Mouse (Mus musculus) liver, embryonic 16.5 days (tissue): ENCODE measurements around the gene Nol6. TPM values are rescaled to one million over a fixed set of nuclear protein-coding genes. Genes with fewer than 3 reads are reported as not detected.

ENCODE experiments used
- ATAC-seq: fragments of 200-750 bp; cut with Nextera tagmentation; 2 replicates; pipeline ENCODE4 v1.8.0; 2017; ENCODE audit warnings: low read depth, mild to moderate bottlenecking, moderate number of reproducible peaks, moderate library complexity
- H3K27ac ChIP-seq: fragments of 300-500 bp; sonication (generic); 2 replicates; pipeline ENCODE4 v1.5.1; 2014; ENCODE audit warnings: mild to moderate bottlenecking, low read length
- H3K27me3 ChIP-seq: fragments of 300-500 bp; sonication (generic); 2 replicates; pipeline ENCODE4 v1.6.1; 2014; ENCODE audit warnings: low read depth, low read length, mixed read lengths; ENCODE audit not compliant: control insufficient read depth, insufficient read depth
- H3K36me3 ChIP-seq: fragments of 300-500 bp; sonication (generic); 2 replicates; pipeline ENCODE4 v1.6.1; 2014; ENCODE audit warnings: mild to moderate bottlenecking; ENCODE audit not compliant: control insufficient read depth, insufficient read depth
- H3K4me1 ChIP-seq: fragments of 300-500 bp; sonication (generic); 2 replicates; pipeline ENCODE4 v1.6.1; 2014; ENCODE audit warnings: low read depth, low read length, mixed read lengths; ENCODE audit not compliant: control insufficient read depth
- H3K4me2 ChIP-seq: fragments of 300-500 bp; sonication (generic); 2 replicates; pipeline ENCODE4 v1.6.1; 2014; ENCODE audit warnings: low read depth, low read length, mixed read lengths
- H3K4me3 ChIP-seq: fragments of 300-500 bp; sonication (generic); 2 replicates; pipeline ENCODE4 v1.5.1; 2014; ENCODE audit warnings: low read depth, mild to moderate bottlenecking, low read length
- H3K9ac ChIP-seq: fragments of 300-500 bp; sonication (generic); 2 replicates; pipeline ENCODE4 v1.6.1; 2014; ENCODE audit warnings: low read depth, low read length
- H3K9me3 ChIP-seq: fragments of 300-500 bp; sonication (generic); replicated peaks from 2 replicates; pipeline ENCODE4 v1.6.1; 2016; ENCODE audit warnings: low read length; ENCODE audit not compliant: control insufficient read depth
- WGBS: fragments of 180-500 bp; shearing (Covaris S2); extraction: QIAGEN DNeasy Blood & Tissue Kit; methylation state at CpG from one replicate; pipeline ENCODE4 v1.1.7; 2014; ENCODE audit not compliant: insufficient replicate concordance; 5-methylcytosine and 5-hydroxymethylcytosine counted together
- polyA plus RNA-seq: library from polyadenylated mRNA; unstranded; fragments of >200 nt; fragmentation: Nextera tagmentation; extraction: Ambion mirVana; gene quantifications from 2 replicates; pipeline ENCODE4 v1.2.1, GENCODE M21; 2015

Nol6 gene
- polyA plus RNA-seq = 8.5 and 10.1 TPM in 2 replicates

DNA sequence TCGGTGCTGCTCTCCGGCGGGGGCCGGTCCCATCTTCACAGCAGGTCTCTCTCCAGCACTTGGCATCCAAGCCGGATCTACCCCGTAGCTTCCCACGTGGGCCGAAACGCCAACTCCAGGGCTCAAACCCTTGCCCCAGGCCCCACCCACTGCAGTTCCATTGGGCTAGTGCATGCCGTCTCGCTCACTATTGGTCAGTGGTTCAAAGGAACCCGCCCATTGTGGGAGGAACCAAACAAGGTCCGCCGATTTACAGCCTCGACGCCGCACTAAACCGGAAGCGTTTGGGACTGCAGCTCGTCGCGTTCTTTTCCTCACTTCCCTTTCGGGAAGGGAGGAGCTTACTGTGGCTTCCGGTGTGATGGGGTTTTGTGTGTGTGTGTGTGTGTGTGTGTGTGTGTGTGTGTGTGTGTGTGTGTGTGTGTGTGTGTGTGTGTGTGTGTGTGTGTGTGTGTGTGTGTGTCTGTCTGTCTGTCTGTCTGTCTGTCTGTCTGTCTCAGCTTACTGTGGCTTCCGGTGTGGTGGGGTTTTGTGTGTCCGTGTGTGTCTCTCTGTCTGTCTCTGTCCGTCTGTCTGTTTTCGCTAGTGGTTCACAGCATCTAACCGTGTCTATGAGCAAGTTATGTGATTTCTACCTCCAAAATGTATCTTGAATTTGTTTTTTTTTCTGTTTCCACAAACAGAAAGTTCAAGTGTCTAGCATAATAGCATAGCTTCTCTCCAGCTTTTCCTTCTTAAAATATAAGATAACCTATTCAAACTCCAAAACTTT is at the start of gene Nol6:
Gene Nol6, minus strand, starts transcription at position 276 of the 772 bp plus-strand sequence.
- Histone ChIP-seq H3K36me3 (peaks cover 16% of the 10 kb centered on the region), H3K4me3 (peak within 1 kb of the TSS; percentile 77), H3K4me1 (peaks cover 11% of the 10 kb centered on the region), H3K4me2 (peak within 1 kb of the TSS; percentile 94), H3K27ac (0 out of 2 replicates have a peak within 1 kb of the TSS, but pooled peaks have one; percentile 41), H3K27me3 (no peaks in the 10 kb centered on the region), H3K9me3 (no peaks in the 10 kb centered on the region), H3K9ac (peak within 1 kb of the TSS; percentile 59)
- ATAC-seq = peak; percentile 100
- under 1% methylated on average over 29 of the region's 29 CpGs for whole genome bisulfite sequencing

GRCm38 (mm10) chr4:41170970-41171369 is 46.7 kb upstream of the Nol6 start:
- no peak for ATAC-seq
- H3K27me3 ChIP-seq = no peaks in the 10 kb centered on the region
- H3K4me1 ChIP-seq = peaks cover 3% of the 10 kb centered on the region
- H3K4me3 ChIP-seq = no peak overlapping the region
- H3K4me2 ChIP-seq = no peak overlapping the region
- H3K27ac ChIP-seq = no peak overlapping the region
- WGBS = 80% methylated on average over 2 of the region's 2 CpGs
- no peaks in the 10 kb centered on the region for H3K9me3 ChIP-seq
- H3K9ac ChIP-seq = no peak overlapping the region
- H3K36me3 ChIP-seq = peaks cover 2% of the 10 kb centered on the region; the same call in 1 of the 2 replicates

- Histone ChIP-seq H3K27ac (peak overlapping the region; percentile 71), H3K36me3 (no peaks in the 10 kb centered on the region; the same call in 1 of the 2 replicates), H3K4me1 (peaks cover 25% of the 10 kb centered on the region), H3K27me3 (no peaks in the 10 kb centered on the region), H3K4me2 (peak overlapping the region; percentile 18; the same call in 1 of the 2 replicates), H3K4me3 (no peak overlapping the region), H3K9me3 (no peaks in the 10 kb centered on the region), H3K9ac (0 out of 2 replicates have a peak overlapping the region, but pooled peaks have one; percentile 12)
- WGBS = 50% methylated on average over 6 of the region's 6 CpGs
- peak; percentile 58; the same call in 1 of the 2 replicates for ATAC-seq
Observed at GRCm38 (mm10) chr4:41165693-41166475, 41.6 kb upstream of the Nol6 start.

DNA sequence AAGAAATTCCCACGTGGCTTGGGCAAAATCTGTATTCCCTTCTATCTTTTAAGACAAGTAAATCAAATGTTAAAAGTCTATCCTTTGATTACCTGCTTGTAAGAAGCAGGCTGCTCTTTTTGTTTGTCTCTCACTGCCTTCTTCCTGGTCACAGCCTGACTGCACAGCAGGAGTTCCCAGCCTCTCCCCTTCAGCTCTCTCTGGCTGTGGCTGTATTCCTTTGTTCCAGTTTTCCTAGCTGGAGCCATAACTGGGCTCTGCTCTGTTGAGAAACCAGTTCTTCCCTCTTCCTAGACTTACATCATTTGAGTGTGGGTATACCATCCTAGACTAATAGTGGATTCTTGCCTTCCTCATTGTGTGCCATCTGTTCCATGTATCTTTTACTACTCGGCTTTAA is 40.7 kb upstream of the Nol6 start:
- Histone ChIP-seq H3K9me3 (no peaks in the 10 kb centered on the region), H3K27me3 (no peaks in the 10 kb centered on the region), H3K4me3 (no peak overlapping the region), H3K9ac (no peak overlapping the region), H3K4me2 (no peak overlapping the region), H3K4me1 (peaks cover 33% of the 10 kb centered on the region), H3K27ac (peak overlapping the region; percentile 71), H3K36me3 (no peaks in the 10 kb centered on the region; the same call in 1 of the 2 replicates)
- WGBS = 48% methylated on average over 2 of the region's 2 CpGs
- no peak for ATAC-seq

DNA sequence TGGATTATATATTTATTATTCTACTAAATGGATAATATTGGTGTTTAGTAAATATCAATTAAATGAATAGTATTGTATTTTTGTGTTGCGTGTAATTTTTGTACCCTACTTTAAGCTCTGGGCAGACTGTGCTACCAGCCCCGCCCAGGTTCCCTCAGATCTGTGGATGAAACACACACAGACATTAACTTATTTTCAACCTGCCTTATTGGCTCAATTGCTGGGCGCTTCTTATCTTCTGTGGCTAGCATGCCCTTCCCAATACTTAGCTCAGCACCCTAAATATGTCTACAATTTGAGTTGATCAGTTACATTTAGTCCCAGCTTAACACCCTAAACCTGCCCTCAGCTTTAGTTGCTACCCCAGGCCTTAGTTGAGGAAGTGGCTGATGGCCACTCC is 37.0 kb upstream of the Nol6 start:
- 50% methylated on average over 3 of the region's 3 CpGs for WGBS

DNA sequence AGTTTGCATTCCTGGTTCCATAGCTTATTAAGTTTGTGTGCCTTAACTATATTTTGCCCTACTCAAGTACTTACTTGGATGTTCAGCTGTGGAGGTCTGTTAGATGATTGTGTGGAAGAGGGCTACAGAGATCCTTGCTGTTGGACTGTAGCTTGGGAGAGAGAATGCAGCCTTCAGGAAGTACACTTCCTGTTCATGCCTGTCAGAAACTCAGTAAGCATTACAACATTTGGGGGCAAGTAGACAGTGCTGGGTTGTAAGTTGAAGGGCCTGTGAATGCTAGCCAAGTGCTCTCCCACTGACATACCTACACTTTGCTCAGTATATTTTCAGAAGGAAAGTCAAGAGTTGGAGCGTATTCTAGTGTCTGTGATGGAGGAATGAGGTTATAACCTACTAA is 34.0 kb upstream of the Nol6 start:
- WGBS = 82% methylated on average over 1 of the region's 1 CpGs
- peaks cover 23% of the 10 kb centered on the region for H3K4me1 ChIP-seq
- no peak overlapping the region for H3K9ac ChIP-seq
- no peak overlapping the region for H3K4me2 ChIP-seq
- H3K27ac ChIP-seq = no peak overlapping the region
- ATAC-seq = no peak
- H3K4me3 ChIP-seq = no peak overlapping the region
- no peaks in the 10 kb centered on the region for H3K36me3 ChIP-seq
- H3K27me3 ChIP-seq = no peaks in the 10 kb centered on the region
- no peaks in the 10 kb centered on the region for H3K9me3 ChIP-seq

More for the DNA sequence above, 37.0 kb upstream of the Nol6 start:
- Histone ChIP-seq H3K4me2 (no peak overlapping the region), H3K27me3 (no peaks in the 10 kb centered on the region), H3K27ac (0 out of 2 replicates have a peak overlapping the region, but pooled peaks have one; percentile 20), H3K9me3 (no peaks in the 10 kb centered on the region), H3K9ac (no peak overlapping the region), H3K36me3 (no peaks in the 10 kb centered on the region), H3K4me1 (peaks cover 39% of the 10 kb centered on the region), H3K4me3 (no peak overlapping the region)
- ATAC-seq = peak; percentile 69

DNA sequence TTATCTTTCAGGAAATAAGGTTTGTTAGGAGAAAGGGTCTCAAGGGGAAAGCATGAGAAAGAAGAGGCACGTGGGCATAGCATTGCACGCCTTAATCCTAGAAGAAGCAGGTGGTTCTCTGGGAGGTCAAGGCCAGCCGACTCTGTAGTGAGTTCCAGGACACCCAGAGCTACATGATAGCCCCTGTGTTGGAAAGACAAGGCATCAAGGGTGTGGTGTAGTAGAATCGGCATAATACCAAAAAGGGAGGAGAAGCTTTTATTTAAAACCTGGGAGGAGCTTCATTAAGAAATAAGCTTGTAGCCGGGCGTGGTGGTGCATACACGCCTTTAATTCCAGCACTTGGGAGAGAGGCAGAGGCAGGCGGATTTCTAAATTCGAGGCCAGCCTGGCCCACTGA is 32.7 kb upstream of the Nol6 start:
- no peak for ATAC-seq
- no peak overlapping the region for H3K4me3 ChIP-seq
- H3K4me1 ChIP-seq = peaks cover 21% of the 10 kb centered on the region
- H3K9ac ChIP-seq = no peak overlapping the region
- no peaks in the 10 kb centered on the region for H3K36me3 ChIP-seq
- 55% methylated on average over 9 of the region's 9 CpGs for WGBS
- H3K27ac ChIP-seq = no peak overlapping the region
- H3K9me3 ChIP-seq = no peaks in the 10 kb centered on the region
- no peaks in the 10 kb centered on the region for H3K27me3 ChIP-seq
- no peak overlapping the region for H3K4me2 ChIP-seq

- H3K27me3 ChIP-seq = no peaks in the 10 kb centered on the region
- H3K9ac ChIP-seq = no peak overlapping the region
- H3K4me3 ChIP-seq = no peak overlapping the region
- H3K4me2 ChIP-seq = no peak overlapping the region
- no peaks in the 10 kb centered on the region; the same call in 1 of the 2 replicates for H3K36me3 ChIP-seq
- H3K27ac ChIP-seq = no peak overlapping the region
- 88% methylated on average over 3 of the region's 3 CpGs for WGBS
- no peak for ATAC-seq
- H3K9me3 ChIP-seq = no peaks in the 10 kb centered on the region
- H3K4me1 ChIP-seq = peaks cover 6% of the 10 kb centered on the region
Observed at GRCm38 (mm10) chr4:41153146-41153545, 28.9 kb upstream of the Nol6 start.
